Mouse (Mus musculus) C2C12 (cell line): Measurements from ENCODE around the gene Pla2g15.

Experiments used
- CTCF ChIP-seq: IDR thresholded peaks from one replicate; pipeline ENCODE4 v1.5.1; 2011; ENCODE audit not compliant: control insufficient read depth, insufficient read depth, insufficient read length
- MAX ChIP-seq: IDR thresholded peaks from one replicate; pipeline ENCODE4 v1.6.1; 2011; ENCODE audit warnings: mild to moderate bottlenecking, control low read depth
- MYOD1 ChIP-seq: IDR thresholded peaks from one replicate; pipeline ENCODE4 v1.6.1; 2011; ENCODE audit warnings: low read depth; ENCODE audit not compliant: control insufficient read depth, insufficient read length

DNA sequence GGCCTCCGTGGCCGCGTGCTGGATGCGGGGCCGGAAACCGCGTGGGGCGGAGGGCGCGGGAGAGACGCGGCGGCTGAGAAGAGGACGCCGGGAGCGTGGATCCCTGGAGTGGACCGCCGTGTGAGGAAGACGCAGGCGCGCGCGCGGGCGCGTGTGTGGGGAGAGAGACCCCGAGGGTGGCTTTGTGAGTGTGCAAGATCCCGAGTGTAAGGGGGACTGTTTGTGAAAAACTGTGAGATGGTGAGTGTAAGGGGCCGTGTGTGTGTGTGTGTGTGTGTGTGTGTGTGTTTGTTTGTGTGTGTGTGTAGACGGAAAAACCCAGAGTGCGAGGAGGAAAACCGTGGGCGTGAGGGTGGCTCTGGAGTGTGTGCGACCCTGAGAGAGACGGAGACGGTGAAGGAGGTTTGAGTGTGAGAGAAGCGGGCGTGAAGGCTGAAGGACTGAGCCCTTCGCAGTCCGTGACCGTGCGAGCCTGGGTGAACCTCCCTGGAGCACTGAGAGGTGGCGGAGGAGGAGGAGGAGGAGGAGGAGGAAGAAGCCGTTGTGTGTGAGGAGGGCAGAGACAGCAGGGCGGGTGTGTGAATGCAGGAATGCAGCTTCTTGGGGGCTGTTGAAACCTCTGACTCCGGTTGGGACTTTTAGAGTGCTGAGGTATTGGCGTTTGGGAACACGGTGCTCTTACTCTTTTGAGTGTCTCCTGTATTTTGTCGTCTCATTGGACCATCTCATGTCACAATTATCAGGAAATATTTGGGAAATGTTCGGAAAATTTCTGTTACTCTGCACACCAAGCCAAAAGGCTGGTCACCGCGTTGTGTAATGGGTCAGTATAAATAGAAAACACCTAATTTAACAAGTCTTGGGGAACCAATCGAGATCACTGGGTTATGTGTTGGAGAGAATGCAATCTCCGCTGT, 19.1 kb downstream of the Pla2g15 start:
- TF ChIP-seq MAX = peak; percentile 1
- TF ChIP-seq CTCF = no peak
- no peak for TF ChIP-seq MYOD1
